Mouse (Mus musculus) heart, embryonic 14.5 days (tissue): Measurements from ENCODE around the gene Car10. TPM values are rescaled to one million over a fixed set of nuclear protein-coding genes. Genes with fewer than 3 reads are reported as not detected.
"Not testable (repeated sequence)": the region's sequence is repeated elsewhere in the genome, so short reads cannot be mapped to it uniquely, and the experiment has no call there.

Source experiments
- ATAC-seq: fragments of 200-750 bp; cut with Nextera tagmentation; 2 replicates; pipeline ENCODE4 v1.8.0; 2017; ENCODE audit warnings: low read depth, moderate TSS enrichment; ENCODE audit not compliant: insufficient number of reproducible peaks, insufficient read depth, low FRiP score
- H3K27ac ChIP-seq, 2 experiments: fragments of 200-500 bp in 1 of 2; fragments of 300-500 bp in 1 of 2; sonication (generic) in 1 of 2; replicated peaks in 1 of 2; 2 replicates each; pipeline ENCODE4 v1.5.1; 2012 to 2014; ENCODE audit warnings: low read depth in 2 of 2, low read length in 2 of 2, control low read depth in 1 of 2, mild to moderate bottlenecking in 1 of 2, mixed read lengths in 1 of 2; ENCODE audit not compliant: control insufficient read depth in 1 of 2, insufficient read depth in 1 of 2
- H3K27me3 ChIP-seq: fragments of 300-500 bp; sonication (generic); 2 replicates; pipeline ENCODE4 v1.6.1; 2014; ENCODE audit warnings: mild to moderate bottlenecking, low read length, control low read depth; ENCODE audit not compliant: control insufficient read depth, insufficient read depth
- H3K36me3 ChIP-seq: fragments of 300-500 bp; sonication (generic); 2 replicates; pipeline ENCODE4 v1.6.1; 2014; ENCODE audit warnings: mild to moderate bottlenecking, control low read depth, low read length, mixed read lengths; ENCODE audit not compliant: control insufficient read depth, insufficient read depth
- H3K4me1 ChIP-seq, 2 experiments: fragments of 200-500 bp in 1 of 2; fragments of 300-500 bp in 1 of 2; sonication (generic) in 1 of 2; 2 replicates each; pipeline ENCODE4 v1.6.1; 2012 to 2014; ENCODE audit warnings: low read length in 2 of 2, control low read depth in 1 of 2, mixed read lengths in 1 of 2; ENCODE audit not compliant: control insufficient read depth in 2 of 2, insufficient read depth in 2 of 2
- H3K4me2 ChIP-seq: fragments of 300-500 bp; sonication (generic); 2 replicates; pipeline ENCODE4 v1.6.1; 2014; ENCODE audit warnings: mild to moderate bottlenecking, low read length
- H3K4me3 ChIP-seq, 2 experiments: fragments of 200-500 bp in 1 of 2; fragments of 300-500 bp in 1 of 2; sonication (generic) in 1 of 2; 2 replicates each; pipeline ENCODE4 v1.5.1; 2012 to 2014; ENCODE audit warnings: low read length in 2 of 2, mild to moderate bottlenecking in 2 of 2, control low read depth in 1 of 2, low read depth in 1 of 2, moderate library complexity in 1 of 2; ENCODE audit not compliant: control insufficient read depth in 1 of 2, insufficient read depth in 1 of 2
- H3K9ac ChIP-seq: fragments of 300-500 bp; sonication (generic); 2 replicates; pipeline ENCODE4 v1.6.1; 2014; ENCODE audit warnings: mild to moderate bottlenecking, low read length
- H3K9me3 ChIP-seq: fragments of 300-500 bp; sonication (generic); 2 replicates; pipeline ENCODE4 v1.6.1; 2016; ENCODE audit warnings: low read length, control low read depth; ENCODE audit not compliant: control insufficient read depth
- WGBS: fragments of 180-500 bp; shearing (Covaris S2); extraction: QIAGEN DNeasy Blood & Tissue Kit; methylation state at CpG from one replicate; pipeline ENCODE4 v1.1.7; 2014; 5-methylcytosine and 5-hydroxymethylcytosine counted together
- polyA plus RNA-seq: library from polyadenylated mRNA; unstranded; fragments of >200 nt; fragmentation: Nextera tagmentation; extraction: Ambion mirVana; gene quantifications from 2 replicates; pipeline ENCODE4 v1.2.1, GENCODE M21; 2014

Car10 gene
- polyA plus RNA-seq, 1 experiment from 2014 or later: not detected

DNA sequence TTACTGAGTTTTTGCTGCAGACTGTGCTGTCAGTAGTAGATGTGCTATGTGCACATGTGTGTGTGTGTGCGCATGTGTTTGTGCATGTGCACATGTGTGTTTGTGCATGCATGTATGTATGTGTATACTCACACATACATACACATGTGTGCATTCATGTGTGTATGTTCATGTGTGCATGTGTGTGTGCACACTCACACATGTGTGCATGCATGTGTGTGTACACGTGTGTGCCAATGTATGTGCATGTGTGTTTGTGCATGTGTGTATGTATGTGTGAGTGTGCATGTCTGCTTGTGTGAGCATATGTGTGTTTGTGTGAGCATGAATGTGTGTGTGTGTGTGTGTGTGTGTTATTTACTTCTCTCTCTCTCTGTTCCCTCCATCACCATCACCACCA is 298.5 kb downstream of the Car10 start:
- H3K9ac ChIP-seq: no peak overlapping the region
- H3K27ac ChIP-seq: no peak overlapping the region
- H3K4me1 ChIP-seq: no peaks in the 10 kb centered on the region
- 88% methylated on average over 2 of the region's 2 CpGs for WGBS
- no peaks in the 10 kb centered on the region for H3K27me3 ChIP-seq
- ATAC-seq: no peak
- no peak overlapping the region for H3K4me3 ChIP-seq
- no peak overlapping the region for H3K4me2 ChIP-seq
- no peaks in the 10 kb centered on the region for H3K36me3 ChIP-seq
- H3K9me3 ChIP-seq: no peaks in the 10 kb centered on the region

DNA sequence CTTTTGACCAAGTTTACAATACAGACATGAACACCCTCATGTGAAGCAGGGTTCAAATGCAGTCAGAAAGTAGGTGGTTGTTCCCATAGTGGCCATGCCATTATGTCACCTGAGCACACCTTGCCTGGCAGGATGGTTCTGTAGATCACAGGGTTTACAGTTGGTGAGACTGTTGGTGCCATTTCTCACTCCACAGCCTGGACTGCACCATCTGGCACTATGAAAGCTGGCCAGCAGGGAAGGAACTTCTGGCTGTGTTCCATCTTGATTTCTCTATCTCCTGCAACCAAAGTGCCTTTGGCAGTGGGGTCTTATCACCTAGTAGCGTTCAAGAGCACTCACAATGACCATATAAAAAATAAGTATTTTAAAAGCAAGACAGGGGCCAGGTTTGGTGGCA is 303.3 kb downstream of the Car10 start:
- WGBS: 29% methylated on average over 1 of the region's 1 CpGs
- H3K4me2 ChIP-seq, H3K9ac ChIP-seq, H3K4me1 ChIP-seq, H3K36me3 ChIP-seq, H3K4me3 ChIP-seq, H3K9me3 ChIP-seq, ATAC-seq, H3K27ac ChIP-seq, H3K27me3 ChIP-seq: not testable (repeated sequence)

DNA sequence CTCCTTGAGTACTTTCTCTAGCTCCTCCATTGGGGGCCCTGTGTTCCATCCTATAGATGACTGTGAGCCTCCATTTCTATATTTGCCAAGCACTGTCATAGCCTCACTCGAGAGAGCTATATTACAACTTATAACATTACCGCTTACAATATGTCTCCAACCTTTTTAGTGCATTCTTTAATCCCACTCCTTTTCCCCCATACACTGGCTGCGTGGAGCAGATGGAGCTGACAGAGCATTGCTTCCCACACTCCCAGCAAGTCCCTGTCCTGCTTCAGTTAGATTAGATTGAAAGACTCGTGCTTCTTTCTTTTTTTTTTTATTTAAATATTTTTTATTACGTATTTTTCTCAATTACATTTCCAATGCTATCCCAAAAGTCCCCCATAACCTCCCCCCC is 310.2 kb downstream of the Car10 start:
- 66% methylated on average over 5 of the region's 5 CpGs for WGBS
- Histone ChIP-seq H3K27me3 (no peaks in the 10 kb centered on the region), H3K9ac (no peak overlapping the region), H3K4me3 (no peak overlapping the region), H3K9me3 (no peaks in the 10 kb centered on the region), H3K4me1 (no peaks in the 10 kb centered on the region), H3K27ac (no peak overlapping the region), H3K4me2 (no peak overlapping the region), H3K36me3 (no peaks in the 10 kb centered on the region)
- ATAC-seq: no peak

DNA sequence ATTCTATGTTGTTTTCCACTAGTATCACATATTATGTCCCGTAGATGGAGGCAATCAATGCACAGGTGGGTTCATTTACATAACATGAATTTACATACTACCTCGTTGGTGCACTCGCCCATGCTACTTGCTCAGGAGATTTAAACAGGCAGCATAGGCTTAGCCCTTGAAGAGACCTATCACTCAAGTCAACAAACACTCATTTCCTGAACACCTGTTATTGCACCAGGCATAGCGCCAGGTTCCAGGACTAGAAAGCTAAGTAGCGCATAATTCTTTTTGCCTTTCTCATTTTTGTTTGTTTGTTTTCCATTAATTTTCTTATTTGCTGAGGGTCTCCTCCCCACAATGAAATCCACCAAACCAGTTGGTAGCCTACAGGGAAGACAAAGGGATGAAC is 333.7 kb downstream of the Car10 start:
- H3K4me2 ChIP-seq: no peak overlapping the region
- no peaks in the 10 kb centered on the region for H3K9me3 ChIP-seq
- no peaks in the 10 kb centered on the region for H3K27me3 ChIP-seq
- H3K4me1 ChIP-seq: no peaks in the 10 kb centered on the region
- H3K4me3 ChIP-seq: no peak overlapping the region
- H3K27ac ChIP-seq: no peak overlapping the region
- H3K9ac ChIP-seq: no peak overlapping the region
- 85% methylated on average over 5 of the region's 5 CpGs for WGBS
- ATAC-seq: no peak
- H3K36me3 ChIP-seq: no peaks in the 10 kb centered on the region

DNA sequence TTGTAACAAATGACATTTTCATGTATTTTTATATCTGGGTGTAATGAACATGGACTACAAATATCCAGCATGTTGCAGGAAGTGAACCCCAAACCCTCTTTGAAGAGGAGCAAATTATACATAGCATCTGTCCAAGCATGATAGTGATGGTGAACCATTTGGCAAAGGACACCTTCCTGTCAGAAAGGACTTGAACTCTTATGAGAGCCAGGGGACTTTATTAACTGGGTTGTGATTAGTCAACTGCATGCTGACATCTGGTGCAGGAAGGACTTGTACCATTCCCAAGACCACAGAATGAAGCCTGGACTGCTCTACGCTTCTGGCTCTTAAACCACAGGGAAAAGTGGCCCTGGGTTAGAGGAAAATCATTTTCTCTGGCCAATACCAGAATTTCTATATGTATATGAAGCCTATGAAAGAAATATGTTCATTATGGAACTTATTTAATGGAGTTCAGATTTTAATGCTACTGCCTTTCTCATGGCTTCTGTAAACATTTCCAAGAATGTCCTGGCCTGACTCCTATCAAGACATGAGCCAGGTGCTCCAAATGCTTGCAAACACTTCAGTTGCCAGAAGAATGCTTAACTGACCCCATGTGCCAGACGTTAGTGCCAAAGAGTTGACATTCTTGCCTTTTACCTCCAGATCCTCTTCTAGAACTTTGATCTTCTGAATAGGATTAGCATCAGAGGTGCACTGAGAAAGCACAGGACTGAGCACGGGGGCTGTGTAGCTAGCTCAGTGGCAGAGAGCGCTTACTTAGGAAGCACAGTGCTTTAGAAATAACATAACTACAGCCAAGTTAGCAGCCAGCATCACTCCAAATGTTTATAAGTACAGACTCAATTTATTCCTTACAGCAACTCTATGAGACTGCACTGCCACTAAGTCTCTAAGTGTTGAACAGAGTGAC is 337.4 kb downstream of the Car10 start:
- H3K9me3 ChIP-seq: no peaks in the 10 kb centered on the region
- no peaks in the 10 kb centered on the region for H3K27me3 ChIP-seq
- H3K9ac ChIP-seq: no peak overlapping the region
- 50% methylated on average over 4 of the region's 4 CpGs for WGBS
- H3K4me1 ChIP-seq: no peaks in the 10 kb centered on the region
- H3K4me2 ChIP-seq: no peak overlapping the region
- H3K36me3 ChIP-seq: no peaks in the 10 kb centered on the region
- no peak overlapping the region for H3K27ac ChIP-seq
- ATAC-seq: no peak
- no peak overlapping the region for H3K4me3 ChIP-seq

DNA sequence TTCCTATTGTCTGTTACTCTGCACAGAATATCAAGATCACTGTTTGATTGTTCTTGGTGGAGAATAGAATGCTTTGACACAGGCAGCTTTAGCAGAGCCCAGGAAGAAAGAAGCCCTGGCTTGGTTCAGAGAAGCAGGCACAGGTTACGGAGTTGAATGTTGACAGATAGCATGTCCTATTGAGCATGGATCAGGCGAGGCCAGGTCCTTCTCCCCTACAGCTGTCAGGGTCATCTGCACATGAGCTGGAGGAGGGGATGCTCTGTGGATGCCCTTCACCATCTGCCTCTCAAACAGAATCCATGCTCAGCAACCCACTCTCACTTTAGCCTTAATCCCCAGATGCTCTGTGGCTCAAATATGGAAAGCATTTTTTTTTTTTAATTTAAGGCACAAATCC is 339.1 kb downstream of the Car10 start:
- Histone ChIP-seq H3K9me3 (no peaks in the 10 kb centered on the region), H3K4me1 (no peaks in the 10 kb centered on the region), H3K4me3 (no peak overlapping the region), H3K27ac (no peak overlapping the region), H3K36me3 (no peaks in the 10 kb centered on the region), H3K4me2 (no peak overlapping the region), H3K27me3 (no peaks in the 10 kb centered on the region), H3K9ac (no peak overlapping the region)
- 48% methylated on average over 2 of the region's 2 CpGs for WGBS
- ATAC-seq: no peak

DNA sequence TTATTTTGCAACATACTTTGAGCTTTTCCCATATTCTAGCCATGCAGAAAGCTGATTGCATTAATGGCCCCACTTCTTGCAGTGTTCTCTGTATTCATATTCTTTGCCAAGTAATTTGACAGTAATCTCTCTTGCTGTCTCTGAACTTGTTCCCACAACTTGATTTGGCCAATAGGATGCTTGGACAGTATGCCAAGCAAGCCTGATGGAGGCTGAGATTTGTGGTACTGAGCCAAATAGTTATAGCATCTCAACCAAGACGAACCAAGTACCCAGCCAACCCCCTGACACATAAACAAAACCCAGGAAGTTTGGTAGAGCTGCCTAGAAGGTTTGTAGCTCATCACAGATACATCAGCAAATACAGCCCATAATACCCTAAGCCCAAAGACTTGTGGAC is 342.6 kb downstream of the Car10 start:
- no peaks in the 10 kb centered on the region for H3K27me3 ChIP-seq
- no peak overlapping the region for H3K4me3 ChIP-seq
- H3K4me1 ChIP-seq: no peaks in the 10 kb centered on the region
- 62% methylated on average over 1 of the region's 1 CpGs for WGBS
- no peak overlapping the region for H3K27ac ChIP-seq
- H3K4me2 ChIP-seq: no peak overlapping the region
- no peaks in the 10 kb centered on the region for H3K36me3 ChIP-seq
- no peak overlapping the region for H3K9ac ChIP-seq
- H3K9me3 ChIP-seq: no peaks in the 10 kb centered on the region
- no peak for ATAC-seq

DNA sequence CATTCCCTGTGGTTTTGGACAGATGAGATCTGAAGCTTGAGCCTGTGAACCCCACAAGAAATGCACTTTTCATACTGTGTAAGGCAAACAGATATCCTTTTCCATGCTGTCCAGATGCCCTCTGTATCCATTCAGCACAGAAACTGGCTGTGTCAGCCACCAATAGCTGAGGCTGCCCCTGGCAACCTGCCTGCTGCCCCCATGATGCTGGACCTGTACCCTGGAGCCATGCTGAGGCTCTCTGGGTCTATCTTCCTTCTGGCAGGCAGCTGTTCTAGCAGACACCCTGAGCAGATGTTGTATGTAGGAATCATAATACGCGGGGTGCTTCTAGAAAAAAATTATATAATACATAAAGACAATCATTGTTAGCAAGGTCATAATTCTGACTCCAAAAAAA is 345.9 kb downstream of the Car10 start:
- no peak for ATAC-seq
- no peak overlapping the region for H3K27ac ChIP-seq
- no peak overlapping the region for H3K4me2 ChIP-seq

More for the DNA sequence above, 345.9 kb downstream of the Car10 start:
- no peak overlapping the region for H3K4me3 ChIP-seq
- WGBS: 94% methylated on average over 2 of the region's 2 CpGs
- no peaks in the 10 kb centered on the region for H3K36me3 ChIP-seq
- no peaks in the 10 kb centered on the region for H3K4me1 ChIP-seq
- H3K9ac ChIP-seq: no peak overlapping the region
- H3K27me3 ChIP-seq: no peaks in the 10 kb centered on the region
- no peaks in the 10 kb centered on the region for H3K9me3 ChIP-seq
